Mouse (Mus musculus) liver, embryonic 14.5 days (tissue): Measurements from ENCODE around the gene Fbxw24. TPM values are rescaled to one million over a fixed set of nuclear protein-coding genes. Genes with fewer than 3 reads are reported as not detected.
"Not testable (repeated sequence)": the region's sequence is repeated elsewhere in the genome, so short reads cannot be mapped to it uniquely, and the experiment has no call there.

Source experiments
- ATAC-seq: fragments of 200-750 bp; cut with Nextera tagmentation; 2 replicates; pipeline ENCODE4 v1.8.0; 2017; ENCODE audit warnings: moderate number of reproducible peaks, mild to moderate bottlenecking, moderate library complexity; ENCODE audit not compliant: insufficient read depth
- DNase-seq, 3 experiments: peaks; one replicate each; pipeline ENCODE4 v3.0.0-alpha.2; 2012 to 2013; ENCODE audit warnings: low read depth in 3 of 3, low spot score in 3 of 3
- H3K27ac ChIP-seq: fragments of 300-500 bp; sonication (generic); 2 replicates; pipeline ENCODE4 v1.5.1; 2014; ENCODE audit warnings: moderate library complexity, mild to moderate bottlenecking, control low read depth, inconsistent platforms
- H3K27me3 ChIP-seq: fragments of 300-500 bp; sonication (generic); 2 replicates; pipeline ENCODE4 v1.6.1; 2014; ENCODE audit warnings: mild to moderate bottlenecking, low read length, moderate library complexity; ENCODE audit not compliant: control insufficient read depth, insufficient read depth
- H3K36me3 ChIP-seq: fragments of 300-500 bp; sonication (generic); replicated peaks from 2 replicates; pipeline ENCODE4 v1.6.1; 2014; ENCODE audit warnings: low read depth; ENCODE audit not compliant: control insufficient read depth, insufficient read depth
- H3K4me1 ChIP-seq, 2 experiments: fragments of 200-500 bp in 1 of 2; fragments of 300-500 bp in 1 of 2; sonication (generic) in 1 of 2; replicated peaks; 2 replicates each; pipeline ENCODE4 v1.6.1; 2012 to 2014; ENCODE audit warnings: antibody characterized with exemption in 1 of 2, inconsistent platforms in 1 of 2, low read length in 1 of 2; ENCODE audit not compliant: control insufficient read depth in 2 of 2, insufficient read depth in 2 of 2
- H3K4me2 ChIP-seq: fragments of 300-500 bp; sonication (generic); 2 replicates; pipeline ENCODE4 v1.6.1; 2014; ENCODE audit warnings: low read depth, mild to moderate bottlenecking, control low read depth, moderate library complexity
- H3K4me3 ChIP-seq, 2 experiments: fragments of 200-500 bp in 1 of 2; fragments of 300-500 bp in 1 of 2; sonication (generic) in 1 of 2; 2 replicates each; pipeline ENCODE4 v1.5.1; 2012 to 2014; ENCODE audit warnings: low read depth in 2 of 2, low read length in 2 of 2, mild to moderate bottlenecking in 2 of 2, control low read depth in 1 of 2, inconsistent platforms in 1 of 2, moderate library complexity in 1 of 2; ENCODE audit not compliant: insufficient read depth in 1 of 2
- H3K9ac ChIP-seq: fragments of 300-500 bp; sonication (generic); replicated peaks from 2 replicates; pipeline ENCODE4 v1.6.1; 2014; ENCODE audit warnings: mild to moderate bottlenecking, control low read depth, moderate library complexity
- H3K9me3 ChIP-seq: fragments of 300-500 bp; sonication (generic); 2 replicates; pipeline ENCODE4 v1.6.1; 2016; ENCODE audit warnings: low read length, mixed read lengths; ENCODE audit not compliant: control insufficient read depth
- CTCF ChIP-seq: IDR thresholded peaks from 2 replicates; pipeline ENCODE4 v1.5.1; 2016; ENCODE audit warnings: antibody characterized with exemption, low read depth, control low read depth
- EP300 ChIP-seq: IDR thresholded peaks from 2 replicates; pipeline ENCODE4 v1.6.1; 2016; ENCODE audit warnings: antibody characterized with exemption, low read depth
- WGBS: fragments of 180-500 bp; shearing (Covaris S2); extraction: QIAGEN DNeasy Blood & Tissue Kit; methylation state at CpG from one replicate; pipeline ENCODE4 v1.1.7; 2014; ENCODE audit not compliant: insufficient replicate concordance; 5-methylcytosine and 5-hydroxymethylcytosine counted together
- polyA plus RNA-seq, 2 experiments: library from polyadenylated mRNA; depleted of rRNA in 1 of 2; stranded (reverse) in 1 of 2; unstranded in 1 of 2; fragments of >200 nt; fragmentation: Nextera tagmentation in 1 of 2; extraction: Ambion mirVana in 1 of 2; gene quantifications; 2 replicates each; pipeline versions ENCODE4 v1.2.1 to v1.2.3; 2012 to 2014

Fbxw24 gene
- polyA plus RNA-seq, 2 experiments, result not detected

DNA sequence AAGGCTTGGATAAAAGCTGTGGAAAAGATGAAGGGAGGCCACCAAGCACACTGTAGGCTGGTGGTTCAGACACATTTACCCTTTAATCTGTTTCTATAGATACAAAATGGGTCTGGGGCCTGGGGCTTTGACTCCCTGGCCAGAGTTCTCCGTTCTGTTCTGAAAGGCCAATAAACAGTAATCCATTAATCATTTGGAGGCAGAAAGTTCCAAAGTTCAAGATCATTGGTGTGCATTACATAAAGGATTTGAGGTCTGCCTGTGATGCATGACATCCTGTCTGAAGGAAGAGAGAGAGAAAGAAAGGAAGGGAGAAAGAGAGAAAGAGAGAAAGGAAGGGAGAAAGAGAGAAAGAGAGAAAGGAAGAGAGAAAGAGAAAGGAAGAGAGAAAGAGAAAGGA lies 60.3 kb downstream of the Fbxw24 start:
- DNase-seq, result no peak
- no peak for TF ChIP-seq CTCF

DNA sequence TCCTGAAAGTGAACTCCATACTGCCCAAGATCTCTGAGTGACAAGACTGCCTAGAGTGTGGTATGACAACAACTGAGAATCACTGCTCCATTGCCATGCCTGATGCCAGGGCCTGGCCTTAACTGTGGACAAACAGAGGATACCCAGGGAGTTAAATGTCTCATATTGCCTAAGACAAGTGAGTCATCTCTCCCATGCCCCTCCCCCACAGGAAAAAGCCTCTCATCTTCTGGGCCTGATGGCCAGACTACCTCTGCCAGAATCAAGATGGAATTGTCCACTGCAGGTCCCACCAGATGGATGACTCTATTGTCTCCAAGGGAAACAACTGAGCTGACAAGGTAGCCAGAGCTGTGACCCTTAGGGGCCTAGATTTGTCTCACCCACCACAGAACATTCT lies 63.8 kb downstream of the Fbxw24 start:
- not testable (repeated sequence) for H3K27ac ChIP-seq, DNase-seq

More for the DNA sequence above, 60.3 kb downstream of the Fbxw24 start:
- H3K27me3 ChIP-seq, result no peaks in the 10 kb centered on the region
- WGBS, result 34% methylated on average over 1 of the region's 1 CpGs
- no peak overlapping the region for H3K27ac ChIP-seq
- H3K9me3 ChIP-seq, result no peaks in the 10 kb centered on the region
- no peaks in the 10 kb centered on the region for H3K4me1 ChIP-seq
- H3K4me3 ChIP-seq, result no peak overlapping the region
- H3K4me2 ChIP-seq, result no peak overlapping the region
- H3K9ac ChIP-seq, result no peak overlapping the region
- H3K36me3 ChIP-seq, result no peaks in the 10 kb centered on the region
- ATAC-seq, result no peak

GRCm38 (mm10) chr9:109552483-109552882 lies 73.4 kb downstream of the Fbxw24 start:
- Histone ChIP-seq H3K4me1 (no peaks in the 10 kb centered on the region), H3K36me3 (no peaks in the 10 kb centered on the region), H3K27me3 (no peaks in the 10 kb centered on the region), H3K4me2 (no peak overlapping the region), H3K27ac (no peak overlapping the region), H3K4me3 (no peak overlapping the region), H3K9me3 (no peaks in the 10 kb centered on the region), H3K9ac (no peak overlapping the region)
- 33% methylated on average over 3 of the region's 3 CpGs for WGBS
- TF ChIP-seq CTCF (no peak), EP300 (no peak)
- ATAC-seq (no peak), DNase-seq (no peak)

More for the DNA sequence above, 63.8 kb downstream of the Fbxw24 start:
- not testable (repeated sequence) for H3K4me2 ChIP-seq, H3K36me3 ChIP-seq, H3K27me3 ChIP-seq, H3K9ac ChIP-seq, ATAC-seq, H3K4me3 ChIP-seq, H3K4me1 ChIP-seq, H3K9me3 ChIP-seq

Other genes starting within 250 kb of the Fbxw24 start
- gene Fbxw22, start 221.8 kb downstream of the Fbxw24 start, polyA plus RNA-seq (2012; rRNA removed), result not detected in 2 replicates
- gene Fbxw22, start 221.8 kb downstream of the Fbxw24 start, polyA plus RNA-seq (2014; fragmentation: Nextera tagmentation; extraction: Ambion mirVana), result not detected in 2 replicates
- gene Fbxw16, start 176.9 kb downstream of the Fbxw24 start, polyA plus RNA-seq (2012; rRNA removed), result not detected in 2 replicates
- gene Fbxw16, start 176.9 kb downstream of the Fbxw24 start, polyA plus RNA-seq (2014; fragmentation: Nextera tagmentation; extraction: Ambion mirVana), result not detected in 2 replicates
- not detected in 2 replicates for gene Fbxw19, start 130.2 kb downstream of the Fbxw24 start, polyA plus RNA-seq (2012; rRNA removed)
- not detected in 2 replicates for gene Fbxw19, start 130.2 kb downstream of the Fbxw24 start, polyA plus RNA-seq (2014; fragmentation: Nextera tagmentation; extraction: Ambion mirVana)
- 0.02 TPM in 1 of 2 replicates, not detected in the other for gene Fbxw15, start 57.8 kb downstream of the Fbxw24 start, polyA plus RNA-seq (2012; rRNA removed)
- gene Fbxw15, start 57.8 kb downstream of the Fbxw24 start, polyA plus RNA-seq (2014; fragmentation: Nextera tagmentation; extraction: Ambion mirVana), result not detected in 2 replicates
- not detected in 2 replicates for gene Fbxw25, start 38.6 kb upstream of the Fbxw24 start, polyA plus RNA-seq (2012; rRNA removed)
- gene Fbxw25, start 38.6 kb upstream of the Fbxw24 start, polyA plus RNA-seq (2014; fragmentation: Nextera tagmentation; extraction: Ambion mirVana), result not detected in 2 replicates
- not detected in 2 replicates for gene Fbxw18, start 76.6 kb upstream of the Fbxw24 start, polyA plus RNA-seq (2012; rRNA removed)
- not detected in 2 replicates for gene Fbxw18, start 76.6 kb upstream of the Fbxw24 start, polyA plus RNA-seq (2014; fragmentation: Nextera tagmentation; extraction: Ambion mirVana)
- 0.01 TPM in 1 of 2 replicates, not detected in the other for gene Fbxw26, start 120.0 kb upstream of the Fbxw24 start, polyA plus RNA-seq (2012; rRNA removed)
- gene Fbxw26, start 120.0 kb upstream of the Fbxw24 start, polyA plus RNA-seq (2014; fragmentation: Nextera tagmentation; extraction: Ambion mirVana), result not detected in 2 replicates
- not detected in 2 replicates for gene Fbxw27, start 164.6 kb upstream of the Fbxw24 start, polyA plus RNA-seq (2012; rRNA removed)
- gene Fbxw27, start 164.6 kb upstream of the Fbxw24 start, polyA plus RNA-seq (2014; fragmentation: Nextera tagmentation; extraction: Ambion mirVana), result not detected in 2 replicates
- gene Spink8, start 186.2 kb upstream of the Fbxw24 start, polyA plus RNA-seq (2012; rRNA removed), result not detected in 2 replicates
- not detected in 2 replicates for gene Spink8, start 186.2 kb upstream of the Fbxw24 start, polyA plus RNA-seq (2014; fragmentation: Nextera tagmentation; extraction: Ambion mirVana)
- gene Nme6, start 206.7 kb upstream of the Fbxw24 start, polyA plus RNA-seq (2012; rRNA removed), result 34.0 and 34.3 TPM in 2 replicates
- gene Nme6, start 206.7 kb upstream of the Fbxw24 start, polyA plus RNA-seq (2014; fragmentation: Nextera tagmentation; extraction: Ambion mirVana), result 53.6 and 54.6 TPM in 2 replicates
- 54.1 and 56.1 TPM in 2 replicates for gene Camp, start 223.6 kb upstream of the Fbxw24 start, polyA plus RNA-seq (2012; rRNA removed)
- gene Camp, start 223.6 kb upstream of the Fbxw24 start, polyA plus RNA-seq (2014; fragmentation: Nextera tagmentation; extraction: Ambion mirVana), result 78.5 and 101 TPM in 2 replicates
- 7.6 and 10.8 TPM in 2 replicates for gene Cdc25a, start 249.5 kb upstream of the Fbxw24 start, polyA plus RNA-seq (2012; rRNA removed)
- gene Cdc25a, start 249.5 kb upstream of the Fbxw24 start, polyA plus RNA-seq (2014; fragmentation: Nextera tagmentation; extraction: Ambion mirVana), result 11.9 and 14.9 TPM in 2 replicates